Mouse (Mus musculus) testis, adult 2 months (tissue): ENCODE measurements at regions not wholly inside any gene's neighbourhood (a gene's known extent, or its start where the extent isn't known, plus 50 kb on each side); places are given as distances from the start of the nearest gene placed in this dataset.

ENCODE experiments used
- CTCF ChIP-seq: fragments of 200-500 bp; IDR thresholded peaks from 2 replicates; pipeline ENCODE4 v1.5.1; 2012; ENCODE audit warnings: low read depth, mild to moderate bottlenecking, inconsistent platforms, low read length, moderate library complexity; ENCODE audit not compliant: control insufficient read depth, insufficient read depth, insufficient replicate concordance
- POLR2A ChIP-seq: fragments of 200-500 bp; IDR thresholded peaks from 2 replicates; pipeline ENCODE4 v1.6.1; 2012; ENCODE audit warnings: low read depth, mild to moderate bottlenecking, inconsistent platforms, low read length, moderate library complexity; ENCODE audit not compliant: control insufficient read depth

DNA sequence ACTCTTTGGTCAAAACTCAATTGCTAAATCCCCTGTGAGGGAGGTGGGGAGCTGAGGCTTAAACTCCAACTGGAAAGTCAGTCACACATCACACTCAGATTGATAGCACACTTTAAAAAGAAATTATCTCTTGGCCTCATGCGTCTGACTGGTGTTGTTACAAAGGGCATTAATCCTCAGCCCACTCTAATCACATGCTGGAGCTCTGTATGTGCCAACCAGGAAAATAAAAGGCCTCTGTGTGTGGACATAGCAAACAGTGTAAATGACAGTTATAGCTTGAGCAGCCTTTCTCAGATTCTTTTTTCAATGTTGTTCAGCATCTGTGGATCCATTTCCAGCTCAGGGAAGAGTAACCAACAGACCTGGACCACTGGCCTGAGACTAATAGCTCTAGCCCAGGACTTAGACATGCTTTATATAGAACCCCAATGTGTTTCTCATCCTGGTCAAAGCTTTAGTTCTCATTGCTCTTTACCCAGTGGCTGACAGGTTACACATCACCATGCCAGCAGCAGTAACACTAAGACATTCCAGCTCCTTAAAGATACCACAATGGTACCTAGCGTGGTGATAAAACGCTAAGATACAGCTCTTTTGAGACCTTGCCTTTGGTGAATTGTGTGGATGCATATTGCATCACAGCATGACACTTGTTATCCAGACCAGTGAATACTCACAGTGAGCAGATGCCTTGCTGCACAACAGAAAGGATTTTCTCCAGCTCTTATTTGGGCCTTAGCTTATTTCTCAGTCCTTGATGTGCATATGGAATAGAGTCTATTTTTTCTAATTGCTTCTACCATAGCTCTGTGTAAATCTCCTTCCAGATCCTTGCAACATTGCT lies 158.2 kb downstream of the Cep170 start:
- TF ChIP-seq POLR2A (no peak), CTCF (no peak)
